Mouse (Mus musculus) embryonic facial prominence, embryonic 11.5 days (tissue): Measurements from ENCODE around the gene Srrt. TPM values are rescaled to one million over a fixed set of nuclear protein-coding genes. Genes with fewer than 3 reads are reported as not detected.

Source experiments
- ATAC-seq: fragments of 200-750 bp; cut with Nextera tagmentation; replicated peaks from 2 replicates; pipeline ENCODE4 v1.8.0; 2017; ENCODE audit warnings: low read depth; ENCODE audit not compliant: insufficient number of reproducible peaks, low FRiP score, low TSS enrichment
- DNase-seq: peaks from one replicate; pipeline ENCODE4 v3.0.0-alpha.2; 2015; ENCODE audit warnings: low spot score
- H3K27ac ChIP-seq: fragments of 300-500 bp; sonication (generic); replicated peaks from 2 replicates; pipeline ENCODE4 v1.5.1; 2014; ENCODE audit warnings: mild to moderate bottlenecking, low read depth, low read length, control low read depth
- H3K27me3 ChIP-seq: fragments of 300-500 bp; sonication (generic); 2 replicates; pipeline ENCODE4 v1.6.1; 2014; ENCODE audit warnings: mild to moderate bottlenecking, low read length, moderate library complexity, mixed read lengths; ENCODE audit not compliant: control insufficient read depth, insufficient read depth
- H3K36me3 ChIP-seq: fragments of 300-500 bp; sonication (generic); replicated peaks from 2 replicates; pipeline ENCODE4 v1.6.1; 2014; ENCODE audit warnings: low read depth, mild to moderate bottlenecking, low read length, moderate library complexity, mixed read lengths; ENCODE audit not compliant: control insufficient read depth, insufficient read depth
- H3K4me1 ChIP-seq: fragments of 300-500 bp; sonication (generic); 2 replicates; pipeline ENCODE4 v1.6.1; 2014; ENCODE audit warnings: low read length, mixed read lengths; ENCODE audit not compliant: control insufficient read depth, insufficient read depth
- H3K4me2 ChIP-seq: fragments of 300-500 bp; sonication (generic); 2 replicates; pipeline ENCODE4 v1.6.1; 2014; ENCODE audit warnings: low read depth, mild to moderate bottlenecking, control low read depth, low read length, moderate library complexity
- H3K4me3 ChIP-seq: fragments of 300-500 bp; sonication (generic); 2 replicates; pipeline ENCODE4 v1.5.1; 2014; ENCODE audit warnings: low read depth, low read length, control low read depth
- H3K9ac ChIP-seq: fragments of 300-500 bp; sonication (generic); replicated peaks from 2 replicates; pipeline ENCODE4 v1.6.1; 2014; ENCODE audit warnings: mild to moderate bottlenecking, control low read depth, low read length
- H3K9me3 ChIP-seq: fragments of 300-500 bp; sonication (generic); replicated peaks from 2 replicates; pipeline ENCODE4 v1.6.1; 2016; ENCODE audit warnings: mild to moderate bottlenecking, low read length, inconsistent platforms, mixed read lengths; ENCODE audit not compliant: control insufficient read depth
- WGBS: fragments of 180-500 bp; shearing (Covaris S2); extraction: QIAGEN DNeasy Blood & Tissue Kit; methylation state at CpG from one replicate; pipeline ENCODE4 v1.1.7; 2014; 5-methylcytosine and 5-hydroxymethylcytosine counted together
- polyA plus RNA-seq: library from polyadenylated mRNA; unstranded; fragments of >200 nt; fragmentation: Nextera tagmentation; extraction: Ambion mirVana; gene quantifications from 2 replicates; pipeline ENCODE4 v1.2.1, GENCODE M21; 2014

The Srrt gene
- polyA plus RNA-seq, 1 experiment from 2014 or later, result 148 TPM

GRCm38 (mm10) chr5:137293839-137294743 lies 13.4 kb downstream of the Srrt start, which contains the start of gene Ufsp1:
Ufsp1 (plus strand) TSS chr5:137294629.
- under 1% methylated on average over 52 of the region's 52 CpGs for WGBS
- peak; percentile 97 for DNase-seq
- Histone ChIP-seq H3K27me3 (peaks cover 23% of the 10 kb centered on the region), H3K4me3 (peak within 1 kb of the TSS; percentile 54), H3K4me2 (peak within 1 kb of the TSS; percentile 97), H3K36me3 (peaks cover 23% of the 10 kb centered on the region), H3K9me3 (no peaks in the 10 kb centered on the region), H3K9ac (peak within 1 kb of the TSS; percentile 76), H3K27ac (peak within 1 kb of the TSS; percentile 56), H3K4me1 (peaks cover 7% of the 10 kb centered on the region; the same call in 1 of the 2 replicates)
- ATAC-seq, result peak; percentile 93

GRCm38 (mm10) chr5:137293282-137293681 lies 14.2 kb downstream of the Srrt start:
- ATAC-seq (no peak; the same call in 1 of the 2 replicates), DNase-seq (peak; percentile 72)
- Histone ChIP-seq H3K4me2 (peak overlapping the region; percentile 97), H3K27ac (peak overlapping the region; percentile 31), H3K4me1 (peaks cover 12% of the 10 kb centered on the region), H3K9me3 (no peaks in the 10 kb centered on the region), H3K4me3 (peak overlapping the region; percentile 54), H3K9ac (peak overlapping the region; percentile 76), H3K36me3 (peaks cover 21% of the 10 kb centered on the region), H3K27me3 (peaks cover 29% of the 10 kb centered on the region)
- under 1% methylated on average over 14 of the region's 15 CpGs for WGBS

- no peaks in the 10 kb centered on the region for H3K9me3 ChIP-seq
- H3K27ac ChIP-seq, result no peak overlapping the region
- H3K4me3 ChIP-seq, result no peak overlapping the region
- H3K4me1 ChIP-seq, result peaks cover 25% of the 10 kb centered on the region
- peaks cover 7% of the 10 kb centered on the region; the same call in 1 of the 2 replicates for H3K36me3 ChIP-seq
- H3K27me3 ChIP-seq, result peaks cover 42% of the 10 kb centered on the region
- no peak overlapping the region for H3K4me2 ChIP-seq
- 75% methylated on average over 15 of the region's 15 CpGs for WGBS
- ATAC-seq, result no peak
- no peak for DNase-seq
- H3K9ac ChIP-seq, result no peak overlapping the region
Observed at GRCm38 (mm10) chr5:137291381-137291926, 16.0 kb downstream of the Srrt start.

- Histone ChIP-seq H3K27me3 (peaks cover 42% of the 10 kb centered on the region), H3K9ac (no peak overlapping the region), H3K27ac (no peak overlapping the region), H3K4me2 (peak overlapping the region; percentile 10; the same call in 1 of the 2 replicates), H3K4me3 (no peak overlapping the region), H3K4me1 (peaks cover 25% of the 10 kb centered on the region), H3K36me3 (no peaks in the 10 kb centered on the region), H3K9me3 (no peaks in the 10 kb centered on the region)
- 21% methylated on average over 15 of the region's 15 CpGs for WGBS
- no peak for ATAC-seq
- peak; percentile 45 for DNase-seq
Observed at GRCm38 (mm10) chr5:137290677-137291076, 16.8 kb downstream of the Srrt start.

GRCm38 (mm10) chr5:137289591-137290365 lies 17.7 kb downstream of the Srrt start:
- DNase-seq, result no peak
- Histone ChIP-seq H3K36me3 (no peaks in the 10 kb centered on the region), H3K27me3 (peaks cover 42% of the 10 kb centered on the region), H3K9ac (no peak overlapping the region; the same call in 1 of the 2 replicates), H3K4me1 (peaks cover 22% of the 10 kb centered on the region), H3K9me3 (no peaks in the 10 kb centered on the region), H3K4me2 (peak overlapping the region; percentile 80), H3K4me3 (0 out of 2 replicates have a peak overlapping the region, but pooled peaks have one; percentile 38), H3K27ac (no peak overlapping the region)
- ATAC-seq, result no peak
- WGBS, result 60% methylated on average over 13 of the region's 13 CpGs

GRCm38 (mm10) chr5:137288999-137289470 lies 18.4 kb downstream of the Srrt start:
- H3K27ac ChIP-seq, result no peak overlapping the region
- no peaks in the 10 kb centered on the region for H3K36me3 ChIP-seq
- peak overlapping the region; percentile 80 for H3K4me2 ChIP-seq
- no peaks in the 10 kb centered on the region for H3K9me3 ChIP-seq
- H3K27me3 ChIP-seq, result peaks cover 42% of the 10 kb centered on the region
- WGBS, result 3% methylated on average over 25 of the region's 25 CpGs
- DNase-seq, result peak; percentile 64
- H3K4me3 ChIP-seq, result peak overlapping the region; percentile 38
- ATAC-seq, result no peak
- H3K9ac ChIP-seq, result peak overlapping the region; percentile 37; the same call in 1 of the 2 replicates
- peaks cover 21% of the 10 kb centered on the region for H3K4me1 ChIP-seq

- peaks cover 42% of the 10 kb centered on the region for H3K27me3 ChIP-seq
- ATAC-seq, result no peak
Observed at GRCm38 (mm10) chr5:137287953-137288743, 19.3 kb downstream of the Srrt start.

More at GRCm38 (mm10) chr5:137287953-137288743, 19.3 kb downstream of the Srrt start:
- peak overlapping the region; percentile 57 for H3K9ac ChIP-seq
- H3K4me1 ChIP-seq, result peaks cover 21% of the 10 kb centered on the region
- H3K36me3 ChIP-seq, result no peaks in the 10 kb centered on the region
- H3K27ac ChIP-seq, result 0 out of 2 replicates have a peak overlapping the region, but pooled peaks have one; percentile 8
- no peaks in the 10 kb centered on the region for H3K9me3 ChIP-seq
- DNase-seq, result no peak
- peak overlapping the region; percentile 38 for H3K4me3 ChIP-seq
- WGBS, result under 1% methylated on average over 64 of the region's 65 CpGs
- peak overlapping the region; percentile 80 for H3K4me2 ChIP-seq
